ENCODE assay signal across 10 mouse cellular contexts in the genomic region with DNA sequence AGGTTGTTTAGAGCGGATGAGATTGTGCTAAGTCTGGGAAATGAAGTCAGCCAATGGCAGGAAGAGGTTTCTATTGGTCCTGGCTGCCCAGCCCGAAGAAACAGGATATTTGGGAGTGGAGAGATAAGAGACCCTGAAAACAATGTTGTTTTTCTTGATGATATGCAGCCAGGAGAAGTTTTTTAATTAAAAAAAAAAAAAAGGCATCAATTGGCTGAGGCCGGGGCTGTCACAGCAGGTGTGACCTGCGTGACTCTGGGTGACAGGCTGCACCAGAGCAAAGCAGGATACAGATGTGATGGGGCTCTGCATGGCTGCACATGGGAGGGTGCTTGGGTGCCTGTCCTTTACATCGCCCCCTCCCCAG.
DNase-seq lines count a peak whose midpoint lies in the region; ATAC-seq and TF ChIP-seq lines count a peak whose summit lies in the region.
"Had no signal": no experiment of that assay in that cellular context is flagged by ENCODE, and none has a peak within 500 bp of the region (broad histone marks: within the 10 kb centered on the region; RNA-seq: fewer than 3 reads in every experiment).

No protein-coding gene starts in this region.

- H3K4me1 ChIP-seq in kidney, adult 2 months (ENCODE audit: control insufficient read depth, insufficient read depth, low read length), result no peaks in the 10 kb centered on the region
- no peaks in the 10 kb centered on the region for H3K4me1 ChIP-seq in kidney, embryonic 14.5 days (ENCODE audit: control insufficient read depth, insufficient read depth, low read length)
- peaks cover 15% of the 10 kb centered on the region for H3K4me1 ChIP-seq in heart, embryonic 12.5 days (replicated peaks)
- no peaks in the 10 kb centered on the region for H3K4me1 ChIP-seq in midbrain, embryonic 13.5 days (replicated peaks)

- H3K4me2 ChIP-seq in kidney, embryonic 14.5 days (replicated peaks; ENCODE audit: low read depth, low read length), result no peak overlapping the region
- no peak overlapping the region for H3K4me2 ChIP-seq in heart, embryonic 12.5 days
- no peak overlapping the region for H3K4me2 ChIP-seq in midbrain, embryonic 13.5 days (replicated peaks)

- H3K9me3 ChIP-seq in kidney, embryonic 14.5 days (ENCODE audit: control insufficient read depth, low read length), result no peaks in the 10 kb centered on the region
- no peaks in the 10 kb centered on the region for H3K9me3 ChIP-seq in heart, embryonic 12.5 days (replicated peaks)
- no peaks in the 10 kb centered on the region for H3K9me3 ChIP-seq in midbrain, embryonic 13.5 days

- H3K27me3 ChIP-seq in kidney, adult 2 months (replicated peaks; ENCODE audit: control insufficient read depth, insufficient read depth, low read length), result no peaks in the 10 kb centered on the region
- H3K27me3 ChIP-seq in kidney, embryonic 14.5 days (ENCODE audit: control insufficient read depth, insufficient read depth, low read length), result no peaks in the 10 kb centered on the region
- no peaks in the 10 kb centered on the region for H3K27me3 ChIP-seq in heart, embryonic 12.5 days (replicated peaks)
- no peaks in the 10 kb centered on the region for H3K27me3 ChIP-seq in midbrain, embryonic 13.5 days

- H3K36me3 ChIP-seq in kidney, adult 2 months (ENCODE audit: control insufficient read depth, insufficient read depth, low read length), result no peaks in the 10 kb centered on the region
- H3K36me3 ChIP-seq in kidney, embryonic 14.5 days (ENCODE audit: control insufficient read depth, insufficient read depth, low read length), result no peaks in the 10 kb centered on the region
- no peaks in the 10 kb centered on the region for H3K36me3 ChIP-seq in heart, embryonic 12.5 days
- H3K36me3 ChIP-seq in midbrain, embryonic 13.5 days, result no peaks in the 10 kb centered on the region

- TF ChIP-seq CTCF in kidney, adult 2 months (conservative IDR thresholded peaks at IDR 0.05; ENCODE audit: insufficient read depth, insufficient read length, low read depth, low read length), result no peak

- TF ChIP-seq POLR2A in kidney, adult 2 months (IDR thresholded peaks at IDR 0.05; ENCODE audit: low read depth, low read length), result no peak

- H3K4me3 ChIP-seq in kidney, adult 2 months (ENCODE audit: insufficient read depth, low read depth, low read length), result no peak overlapping the region
- H3K4me3 ChIP-seq in kidney, embryonic 14.5 days (ENCODE audit: low read length), result no peak overlapping the region
- H3K4me3 ChIP-seq in heart, embryonic 12.5 days, result 0 out of 2 replicates have a peak overlapping the region, but pooled peaks have one; percentile 43
- H3K4me3 ChIP-seq in midbrain, embryonic 13.5 days (replicated peaks), result no peak overlapping the region

- H3K9ac ChIP-seq in kidney, embryonic 14.5 days (ENCODE audit: low read depth, low read length), result no peak overlapping the region
- H3K9ac ChIP-seq in heart, embryonic 12.5 days, result no peak overlapping the region
- H3K9ac ChIP-seq in midbrain, embryonic 13.5 days (replicated peaks), result no peak overlapping the region
- H3K9ac ChIP-seq: liver, embryonic 14.5 days had no signal

- H3K27ac ChIP-seq in kidney, adult 2 months (ENCODE audit: insufficient read depth, low read depth, low read length), result peak overlapping the region; percentile 53; the same call in 1 of the 2 replicates
- H3K27ac ChIP-seq in kidney, embryonic 14.5 days (ENCODE audit: low read depth, low read length), result no peak overlapping the region
- no peak overlapping the region for H3K27ac ChIP-seq in heart, embryonic 12.5 days (ENCODE audit: poor library complexity, severe bottlenecking)
- H3K27ac ChIP-seq in midbrain, embryonic 13.5 days, result no peak overlapping the region
- H3K27ac ChIP-seq: liver, embryonic 14.5 days had no signal

- DNase-seq in kidney, adult 2 months, result peak; percentile 75
- peak; percentile 61 for DNase-seq in kidney, postnatal 14 days
- no peak for DNase-seq in cerebellum, adult 11 months
- DNase-seq in frontal cortex, postnatal 25 days (ENCODE audit: low spot score in 2 of 2), result no peak
- DNase-seq: gastrocnemius, postnatal 14 days had no signal

- no peak for ATAC-seq in kidney, embryonic 14.5 days (ENCODE audit: low FRiP score, low TSS enrichment)
- peak; percentile 71 for ATAC-seq in heart, embryonic 12.5 days (ENCODE audit: insufficient number of reproducible peaks, low FRiP score)
- ATAC-seq in megakaryocyte, adult 5-6 weeks (ENCODE audit: poor library complexity, severe bottlenecking), result 0 out of 2 replicates have a peak, but pooled peaks have one; percentile 6
- no peak for ATAC-seq in midbrain, embryonic 13.5 days

- 33% methylated on average over 5 of the region's 5 CpGs for WGBS in kidney, adult 2 months
- 40% methylated on average over 5 of the region's 5 CpGs for WGBS in kidney, embryonic 14.5 days
- 57% methylated on average over 5 of the region's 5 CpGs for WGBS in heart, embryonic 12.5 days
- WGBS in midbrain, embryonic 13.5 days, result 85% methylated on average over 5 of the region's 5 CpGs

Comparison
In these comparisons a context has a peak if more than half of its experiments do, and no peak if none do; other contexts are left out.
1. DNase-seq: peak in kidney, adult 2 months (single experiment) and kidney, postnatal 14 days (single experiment); none in cerebellum, adult 11 months (single experiment) and frontal cortex, postnatal 25 days (0 of 2).
2. ATAC-seq: peak in heart, embryonic 12.5 days (single experiment) and megakaryocyte, adult 5-6 weeks (single experiment); none in kidney, embryonic 14.5 days (single experiment) and midbrain, embryonic 13.5 days (single experiment).